Mouse (Mus musculus): ENCODE data around the gene Fam53b.

DNA sequence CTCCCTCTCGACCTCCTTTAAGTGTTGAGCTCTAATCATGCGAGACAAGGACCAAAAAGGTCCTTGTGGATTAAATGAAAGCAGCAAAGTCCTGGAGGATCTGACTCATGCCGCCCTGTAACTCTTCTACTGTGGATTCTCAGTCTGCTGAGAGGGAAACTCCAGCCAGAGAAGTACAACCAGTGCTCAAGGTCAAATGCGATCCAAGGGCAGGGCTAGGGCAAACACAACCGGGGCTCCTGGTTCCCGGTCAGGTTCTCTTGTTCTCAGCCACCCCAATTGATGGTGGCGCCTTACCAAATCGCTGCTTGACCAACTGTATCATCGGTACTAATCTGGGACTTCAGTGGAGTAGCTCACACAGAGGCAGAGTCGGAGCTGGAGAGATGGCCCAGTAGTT is 12.8 kb downstream of the Fam53b start:
- TF ChIP-seq CTCF (IDR thresholded peaks at IDR 0.05; ENCODE audit: borderline replicate concordance, extremely low read depth, insufficient read depth, insufficient read length) (no peak), POLR2A (IDR thresholded peaks at IDR 0.05; ENCODE audit: borderline replicate concordance, extremely low read depth, insufficient read depth, insufficient read length, poor library complexity, severe bottlenecking) (no peak)

All from brain, embryonic 14.5 days (tissue).